Mouse (Mus musculus): Measurements from ENCODE around the gene Plekhm2. TPM values are rescaled to one million over a fixed set of nuclear protein-coding genes. Genes with fewer than 3 reads are reported as not detected.

Plekhm2 gene
- total RNA-seq, 2 experiments from 2014 or later, result 94.1 to 109 TPM

DNA sequence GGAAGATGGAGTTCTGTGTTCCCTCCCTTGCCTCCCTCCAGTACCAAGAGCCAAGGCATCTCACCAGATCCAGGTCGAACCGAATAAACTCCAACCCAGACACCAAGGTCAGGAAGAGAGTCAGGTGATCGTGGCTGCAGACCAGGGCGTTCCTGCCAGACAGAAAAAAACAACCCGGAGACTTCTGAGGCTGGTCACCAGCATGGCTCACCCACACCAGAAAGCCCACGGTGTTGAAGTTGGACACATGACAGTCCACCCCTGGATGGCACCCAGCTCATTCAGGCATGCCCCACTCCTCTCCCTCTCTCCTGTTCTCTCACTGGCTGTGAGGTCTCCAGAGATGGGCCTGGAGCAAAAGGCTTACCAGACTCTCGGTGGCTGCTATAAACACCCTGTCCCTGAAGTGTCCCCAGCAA is 23.3 kb downstream of the Plekhm2 start:
- DNase-seq (ENCODE audit: low spot score), result peak; percentile 56
- intact Hi-C loops (cut with DNase I), result no loop called here

DNA sequence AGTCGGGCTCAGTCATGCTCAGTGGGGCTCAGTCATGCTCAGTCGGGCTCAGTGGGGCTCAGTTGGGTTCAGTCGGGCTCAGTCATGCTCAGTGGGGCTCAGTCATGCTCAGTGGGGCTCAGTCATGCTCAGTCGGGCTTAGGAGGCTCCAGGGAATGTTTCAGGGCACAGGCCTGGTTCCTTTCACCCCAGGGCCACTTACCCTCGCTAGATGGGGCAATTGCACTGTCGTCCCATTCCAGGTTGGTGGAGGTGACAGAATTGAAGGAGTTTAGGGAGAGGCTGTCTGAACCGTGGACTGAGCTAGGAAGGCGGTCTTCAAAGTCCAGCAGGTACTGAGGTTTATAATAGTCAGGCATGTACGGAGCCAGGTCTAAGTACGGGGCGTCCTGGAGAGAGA is 25.2 kb downstream of the Plekhm2 start:
- DNase-seq (ENCODE audit: low spot score), result no peak
- intact Hi-C loops (cut with DNase I), result no loop called here

DNA sequence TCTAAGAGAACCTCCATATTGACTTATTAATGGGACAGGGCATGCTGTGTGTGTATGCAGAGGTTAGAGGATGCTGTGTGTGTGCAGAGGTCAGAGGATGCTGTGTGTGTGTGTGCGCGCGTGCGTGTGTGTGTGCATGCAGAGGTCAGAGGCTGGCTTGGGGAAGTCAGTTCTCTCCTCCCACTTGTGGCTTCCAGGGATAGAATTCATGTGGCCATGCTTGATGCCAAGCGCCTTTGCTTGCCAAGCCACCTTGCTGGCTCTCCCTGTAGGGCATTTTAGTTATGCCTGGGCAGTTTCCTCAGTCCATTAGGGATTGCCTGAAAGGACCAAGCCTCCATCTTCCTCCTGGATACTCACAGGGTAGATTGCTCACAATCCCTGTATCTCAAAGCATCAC is 28.0 kb downstream of the Plekhm2 start:
- intact Hi-C loops (cut with DNase I), result no loop called here
- no peak for DNase-seq (ENCODE audit: low spot score)

DNA sequence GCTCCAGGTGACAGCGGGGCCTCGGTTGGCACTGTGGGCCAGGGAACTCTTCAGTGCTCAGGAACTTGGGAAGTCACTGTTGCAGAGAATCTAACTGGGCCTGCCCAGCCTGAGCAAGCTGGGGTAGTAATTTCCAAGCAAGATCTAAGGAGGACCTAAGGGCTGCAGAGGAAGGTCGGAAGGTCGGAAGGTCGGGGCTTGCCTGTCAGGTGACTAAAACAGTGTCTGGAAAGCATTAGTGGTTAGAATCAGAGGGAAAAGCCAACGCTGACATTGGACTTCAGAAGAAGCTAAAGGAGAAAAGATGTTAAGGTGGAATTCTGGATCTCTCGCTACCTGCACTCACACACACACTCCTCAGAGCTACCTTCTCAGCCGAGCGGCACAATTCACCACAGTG is 28.7 kb downstream of the Plekhm2 start:
- intact Hi-C loops (cut with DNase I), result no loop called here
- DNase-seq (ENCODE audit: low spot score), result no peak

DNA sequence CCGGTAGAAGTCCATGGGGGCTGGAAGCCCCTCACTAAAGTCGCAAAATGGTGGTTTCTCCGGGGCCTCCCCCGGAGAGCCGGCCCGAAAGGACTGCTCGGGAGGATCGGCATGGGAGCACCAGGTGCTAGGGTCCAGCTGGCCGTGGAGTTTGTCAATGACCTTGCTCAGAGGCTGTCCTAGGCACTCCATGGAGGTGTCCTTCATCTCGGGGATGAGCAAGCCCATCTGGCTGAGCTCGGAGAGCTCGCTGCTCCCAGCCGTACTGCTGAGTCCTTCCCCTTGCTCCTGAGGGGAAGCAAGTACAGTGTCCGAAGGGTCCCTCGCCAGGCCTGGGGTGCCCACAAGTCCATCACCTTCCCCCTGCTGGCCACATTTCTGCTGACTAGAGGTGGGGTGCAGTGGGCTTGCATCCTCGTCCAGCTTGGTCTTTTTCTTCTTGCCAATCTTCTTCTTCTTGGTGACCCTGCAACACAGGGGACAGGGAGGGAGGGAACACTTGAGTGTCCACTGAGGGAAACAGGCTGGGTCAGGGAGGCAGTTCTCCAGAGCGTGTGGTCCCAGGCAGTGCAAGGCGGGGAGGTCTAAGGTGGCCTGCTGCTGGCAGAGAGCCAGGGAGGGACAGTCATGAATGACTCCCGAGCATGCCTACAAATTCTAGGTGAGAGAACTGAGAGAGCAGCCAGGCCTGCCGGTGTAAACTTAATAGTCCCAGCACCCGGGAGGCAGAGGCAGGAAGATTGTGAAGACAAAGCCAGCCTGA is 32.4 kb downstream of the Plekhm2 start:
- DNase-seq (ENCODE audit: low spot score), result no peak
- intact Hi-C loops (cut with DNase I), result no loop called here

DNA sequence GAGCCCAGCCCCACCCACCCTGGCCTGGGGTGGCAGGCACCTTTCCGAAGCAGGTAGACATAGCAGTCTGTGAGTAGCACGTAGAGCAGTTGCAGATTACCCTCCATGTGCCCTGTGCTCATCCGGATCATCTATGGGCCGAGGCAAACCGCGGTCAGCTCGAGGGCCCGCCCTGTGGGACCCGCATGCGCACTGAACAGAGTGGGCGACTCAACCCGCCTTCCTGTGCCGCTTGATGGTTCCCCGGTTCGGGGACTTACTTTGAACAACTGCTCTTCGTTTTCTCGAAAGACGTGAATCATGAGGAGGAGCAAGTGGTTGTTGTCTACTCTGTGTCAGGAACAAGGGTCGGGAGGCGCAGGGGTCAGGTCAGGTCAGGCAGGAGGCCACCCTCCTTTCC is 33.4 kb downstream of the Plekhm2 start:
- intact Hi-C loops (cut with DNase I), result no loop called here
- DNase-seq (ENCODE audit: low spot score), result no peak

DNA sequence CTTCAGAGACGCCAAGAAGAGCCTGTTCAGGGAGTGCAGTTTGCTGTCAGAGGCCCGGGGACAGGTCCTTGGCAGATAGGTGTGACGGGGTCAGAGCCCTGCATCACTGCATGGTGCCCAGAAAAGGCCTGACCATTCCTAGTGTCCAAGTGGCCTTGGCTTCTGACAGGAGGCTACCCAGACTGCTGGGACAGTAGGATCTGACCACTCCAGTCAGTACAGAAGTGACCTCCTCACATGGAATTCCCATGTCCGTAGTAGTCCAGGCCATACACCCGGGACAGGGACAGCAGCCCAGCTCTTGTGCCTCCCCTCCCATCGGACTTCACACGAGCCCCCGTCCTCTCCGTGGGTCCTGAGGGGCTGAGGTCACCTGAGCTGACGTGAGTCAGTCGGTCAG is 34.7 kb downstream of the Plekhm2 start:
- intact Hi-C loops (cut with DNase I), result no loop called here
- no peak for DNase-seq (ENCODE audit: low spot score)

DNA sequence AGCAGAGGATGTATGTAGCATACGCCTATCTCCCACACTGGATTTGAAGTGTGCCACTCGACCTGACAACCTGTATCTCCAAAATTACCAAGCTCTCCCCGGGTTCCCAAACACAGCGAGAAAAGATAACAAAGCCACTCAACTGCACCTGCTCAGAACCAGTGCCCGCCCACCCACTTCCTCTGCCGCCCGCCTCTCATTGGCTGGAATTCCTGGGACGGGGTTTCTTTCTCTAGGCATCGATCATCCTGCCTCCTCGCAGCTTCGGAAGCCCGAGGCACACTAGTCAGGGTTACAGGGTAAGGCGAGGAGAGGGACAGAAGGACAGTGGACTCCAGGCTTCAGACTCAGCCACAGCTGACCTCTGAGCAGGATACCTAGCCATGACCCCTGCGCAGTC is 36.0 kb downstream of the Plekhm2 start:
- intact Hi-C loops (cut with DNase I), result no loop called here

DNA sequence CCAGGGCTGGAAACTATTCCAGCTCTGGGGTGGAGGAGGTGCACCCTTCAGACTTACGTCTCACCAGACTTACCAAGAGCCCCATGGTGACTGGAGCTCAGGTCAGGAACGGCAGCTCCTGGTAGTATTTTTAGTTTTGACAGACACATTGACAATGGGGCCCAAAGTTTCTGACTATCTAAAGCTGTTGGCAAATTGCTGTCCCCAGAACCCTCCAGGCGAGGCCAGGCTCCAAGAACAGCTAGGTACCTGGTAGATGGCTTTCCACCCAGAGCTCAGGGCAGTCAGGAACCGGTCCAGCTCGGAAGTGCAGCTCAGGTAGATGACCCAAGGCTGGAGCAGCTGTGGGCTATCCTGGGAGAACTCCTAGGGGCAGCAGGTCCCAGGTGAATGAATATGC is 37.2 kb downstream of the Plekhm2 start:
- intact Hi-C loops (cut with DNase I), result no loop called here
- DNase-seq (ENCODE audit: low spot score), result no peak

More for the DNA sequence above, 36.0 kb downstream of the Plekhm2 start:
- no peak for DNase-seq (ENCODE audit: low spot score)

DNA sequence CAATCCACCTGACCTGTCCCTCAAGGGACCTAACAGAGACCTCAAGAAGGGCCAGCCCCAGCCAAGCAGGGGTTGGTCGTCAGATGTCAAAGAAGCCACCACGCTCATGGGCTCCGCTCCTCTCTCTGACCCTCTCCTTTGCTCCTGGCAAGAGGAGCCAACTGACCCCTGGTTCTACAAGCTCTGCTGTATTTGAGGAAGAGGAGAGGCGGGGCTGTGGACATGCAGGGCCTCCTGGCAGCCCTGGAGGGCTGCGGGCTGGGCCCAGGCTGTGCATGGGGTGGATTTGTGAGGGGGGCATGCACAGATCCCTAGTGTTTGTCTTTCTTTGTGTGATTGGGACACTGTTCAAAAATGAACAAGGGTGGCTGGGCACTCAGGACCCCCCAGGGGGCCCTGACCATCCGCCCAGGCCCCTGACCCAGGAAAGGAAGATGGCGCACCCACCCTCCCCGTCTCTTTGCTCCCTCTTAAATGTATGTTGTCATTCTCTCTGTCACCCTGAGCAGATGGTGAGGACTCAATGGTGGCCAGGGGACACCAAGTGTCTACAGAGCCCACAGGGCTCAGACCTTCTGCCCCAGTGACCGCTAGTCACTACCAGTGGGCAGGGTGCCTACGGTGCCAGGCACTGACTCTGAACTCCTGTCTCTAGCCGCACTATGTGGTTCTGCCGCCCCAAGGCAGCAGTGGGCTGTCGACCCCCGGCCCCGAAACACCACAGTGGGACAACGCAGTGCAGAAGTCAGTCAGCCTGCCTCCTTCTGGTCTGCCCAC is 38.7 kb downstream of the Plekhm2 start:
- DNase-seq (ENCODE audit: low spot score), result no peak
- intact Hi-C loops (cut with DNase I), result no loop called here

DNA sequence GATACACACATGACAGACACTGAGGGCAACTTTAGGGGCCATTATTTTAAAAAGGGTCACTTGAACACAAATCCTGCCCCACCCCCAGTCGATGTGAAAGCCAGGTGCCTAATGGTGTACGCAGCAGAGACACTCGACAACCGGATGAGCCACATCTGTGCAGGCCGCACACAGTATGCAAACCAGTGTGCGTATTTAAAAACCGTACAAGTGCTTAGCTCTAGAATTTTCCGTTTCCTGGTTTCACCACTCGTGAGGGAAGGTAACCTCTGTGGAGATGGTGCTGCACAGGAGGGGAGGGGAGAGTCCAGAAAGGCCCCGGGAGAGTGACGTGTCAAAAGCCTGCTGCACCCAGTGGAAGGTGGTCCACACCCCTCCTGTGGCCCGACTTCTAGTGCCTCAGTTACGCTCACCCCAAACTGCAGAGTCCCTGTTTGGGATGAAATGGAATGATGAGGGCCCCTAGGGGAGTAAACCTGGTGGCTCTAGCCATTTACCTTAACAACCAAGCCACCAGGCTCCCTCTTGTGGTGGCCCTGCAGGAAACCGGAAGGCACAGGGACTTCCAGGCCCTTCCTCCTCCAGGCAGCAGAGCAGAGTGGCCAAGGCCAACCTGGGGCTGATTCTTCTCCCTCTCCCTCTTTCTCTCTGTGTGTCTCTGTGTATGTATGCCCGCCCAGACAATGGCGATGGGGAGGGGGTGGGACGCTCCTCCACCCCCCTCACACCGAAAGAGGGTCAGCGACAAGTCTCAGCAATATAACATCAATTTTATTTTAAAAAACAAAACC is 39.5 kb downstream of the Plekhm2 start:
- intact Hi-C loops (cut with DNase I), result no loop called here
- no peak for DNase-seq (ENCODE audit: low spot score)

DNA sequence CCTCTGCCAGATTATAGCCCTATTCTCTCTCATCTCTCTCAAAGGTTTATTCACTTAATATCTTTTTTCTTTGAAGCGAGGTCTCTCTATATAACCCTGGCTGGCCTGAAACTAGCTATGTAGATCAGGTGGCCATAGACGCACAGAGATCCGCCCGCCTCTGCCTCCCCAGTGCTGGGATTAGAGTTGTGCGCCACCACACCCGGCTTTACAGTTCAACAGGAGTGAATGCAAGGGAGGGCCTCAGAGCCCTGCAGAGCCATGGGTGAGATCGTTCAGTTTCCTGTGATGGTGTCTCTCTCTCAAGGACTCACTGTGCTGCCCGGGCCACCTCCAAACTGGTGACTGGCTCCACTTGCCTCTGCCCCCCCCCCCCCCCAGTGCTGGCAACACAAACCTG is 40.6 kb downstream of the Plekhm2 start:
- intact Hi-C loops (cut with DNase I), result no loop called here

DNA sequence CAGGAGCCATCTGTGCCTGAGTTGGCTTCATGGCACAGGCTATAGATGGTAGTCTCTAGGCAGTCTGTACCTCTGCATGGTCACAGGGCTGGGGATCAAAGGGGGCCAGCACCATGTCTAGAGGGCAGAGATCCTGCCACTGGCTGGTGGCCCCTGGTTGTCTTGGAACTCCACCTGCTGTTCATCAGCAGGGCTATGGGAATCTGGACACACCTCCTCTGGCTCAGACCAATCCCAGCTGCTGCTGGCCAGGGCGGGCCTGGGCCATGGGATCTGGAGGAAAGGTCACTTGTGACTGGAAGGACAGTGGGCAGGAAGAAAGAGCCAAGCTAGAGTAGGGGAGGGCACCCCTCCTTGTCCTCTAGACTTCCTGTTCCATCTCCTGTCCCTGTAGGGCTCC is 41.0 kb downstream of the Plekhm2 start, which contains the start of gene Slc25a34:
Gene Slc25a34, minus strand, starts transcription at position 156 of the 400 bp plus-strand sequence.
- intact Hi-C loops (cut with DNase I), result no loop called here

More for the DNA sequence above, 40.6 kb downstream of the Plekhm2 start:
- DNase-seq (ENCODE audit: low spot score), result no peak

DNA sequence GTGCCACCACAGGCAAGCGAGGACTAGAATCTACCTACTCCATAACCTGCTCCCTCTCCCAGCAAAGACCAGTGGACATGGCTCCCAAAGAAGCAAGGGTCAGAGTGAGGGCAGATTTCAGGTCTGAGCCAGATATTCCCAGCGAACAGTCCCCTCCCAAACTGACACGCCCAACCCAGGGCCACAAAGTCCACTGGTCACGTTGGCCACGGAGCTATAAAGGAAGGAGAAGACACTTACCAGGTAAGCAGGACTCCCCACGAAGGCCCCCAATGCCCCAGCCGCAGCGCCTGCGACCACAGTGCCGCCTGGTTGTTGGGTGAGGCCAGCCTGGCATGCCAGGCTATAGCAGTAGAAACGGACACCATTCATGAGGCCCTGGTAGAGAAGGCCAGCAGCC is 41.7 kb downstream of the Plekhm2 start:
- DNase-seq (ENCODE audit: low spot score), result no peak
- intact Hi-C loops (cut with DNase I), result no loop called here

More for the DNA sequence above, 41.0 kb downstream of the Plekhm2 start, which contains the start of gene Slc25a34:
- peak; percentile 70 for DNase-seq (ENCODE audit: low spot score)

DNA sequence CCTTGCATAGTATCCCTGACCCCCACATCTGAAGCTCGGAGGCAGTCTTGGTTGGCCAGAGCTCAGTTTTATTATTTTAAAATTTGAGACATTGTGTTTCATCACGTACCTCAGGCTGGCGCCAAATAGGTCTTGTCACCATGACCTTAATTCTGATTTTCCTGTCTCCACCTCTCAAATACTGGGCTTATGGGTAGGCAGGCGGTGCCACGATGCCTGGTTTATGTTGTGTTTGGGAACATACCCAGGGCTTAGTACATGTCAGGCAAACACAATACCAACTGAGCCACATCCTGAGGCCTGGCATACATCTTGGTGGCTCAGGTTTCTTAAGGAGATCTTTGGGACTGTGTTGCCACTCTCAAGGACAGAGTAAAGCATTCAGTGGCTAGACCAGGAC is 42.1 kb downstream of the Plekhm2 start:
- intact Hi-C loops (cut with DNase I), result no loop called here

DNA sequence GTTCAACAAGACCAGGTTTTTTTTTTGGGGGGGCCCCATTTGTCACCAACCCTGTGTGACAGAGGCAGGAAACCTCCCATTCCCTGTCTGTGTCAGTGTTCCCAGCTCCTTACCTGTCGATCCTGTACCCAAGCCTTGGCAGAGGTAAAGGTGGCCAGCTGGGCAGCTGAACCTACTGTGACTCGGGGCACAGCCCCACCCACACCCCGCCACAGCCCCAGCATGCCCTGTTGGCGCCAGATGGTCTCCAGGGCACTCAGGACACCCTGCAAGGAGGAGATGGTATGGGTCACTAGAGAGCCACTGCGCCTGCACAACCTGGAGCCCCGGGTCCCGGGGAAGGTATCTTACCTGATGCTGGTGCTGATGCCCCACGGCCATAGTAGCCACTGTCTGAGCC is 42.6 kb downstream of the Plekhm2 start:
- no peak for DNase-seq (ENCODE audit: low spot score)

More for the DNA sequence above, 42.1 kb downstream of the Plekhm2 start:
- no peak for DNase-seq (ENCODE audit: low spot score)

DNA sequence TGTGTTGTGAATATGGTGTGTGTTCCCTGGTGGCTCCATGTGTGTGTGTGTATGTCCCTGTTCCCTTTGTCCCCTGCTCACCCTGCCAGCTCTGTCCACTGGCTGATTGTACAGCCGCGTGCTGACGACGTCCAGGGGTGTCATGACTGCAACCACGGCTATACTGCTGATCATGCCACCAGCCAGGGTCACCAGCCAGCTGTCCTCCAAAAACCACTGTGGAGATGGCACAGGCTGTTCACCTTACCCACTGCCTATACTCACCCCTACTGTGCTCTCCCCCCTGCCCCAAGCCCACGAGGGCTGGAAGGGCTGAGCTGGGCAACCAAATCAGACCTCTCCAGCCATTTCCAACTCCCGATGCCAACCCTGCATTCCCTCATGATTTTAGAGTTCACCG is 43.4 kb downstream of the Plekhm2 start:
- DNase-seq (ENCODE audit: low spot score), result no peak
- intact Hi-C loops (cut with DNase I), result no loop called here

More for the DNA sequence above, 42.6 kb downstream of the Plekhm2 start:
- intact Hi-C loops (cut with DNase I), result no loop called here

DNA sequence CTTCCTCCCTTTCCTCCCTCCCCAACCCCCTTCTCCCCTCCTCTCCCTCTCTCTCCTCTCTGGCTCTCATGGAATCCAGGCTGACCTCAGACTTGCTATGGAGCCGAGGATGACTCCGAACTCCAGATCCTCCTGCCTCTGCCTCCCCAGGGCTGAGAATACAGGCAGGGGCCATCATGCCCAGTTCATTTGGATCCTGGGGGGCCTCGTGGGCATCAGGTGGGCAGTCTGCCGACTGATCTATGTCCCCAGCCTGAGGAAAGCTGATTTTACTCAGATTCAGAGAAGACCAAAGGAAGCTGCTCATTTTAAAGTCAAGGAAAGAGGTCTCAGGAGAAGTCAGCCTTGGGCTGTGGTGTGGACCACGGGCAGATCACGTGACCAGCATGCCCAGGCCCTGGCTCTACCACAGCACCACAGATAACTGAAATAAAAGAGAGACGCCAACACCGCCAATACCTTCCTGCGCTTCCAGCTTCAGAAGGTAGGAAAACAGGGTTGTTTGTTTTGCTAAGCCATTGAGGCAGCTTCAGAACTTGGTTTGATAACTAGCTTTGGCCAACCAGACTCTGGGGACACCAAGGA is 45.3 kb downstream of the Plekhm2 start:
- intact Hi-C loops (cut with DNase I), result loop anchor here (2.0 to 10.0 kb wide), 3 partner anchors 78 to 233 kb away; no protein-coding TSS in a partner anchor

DNA sequence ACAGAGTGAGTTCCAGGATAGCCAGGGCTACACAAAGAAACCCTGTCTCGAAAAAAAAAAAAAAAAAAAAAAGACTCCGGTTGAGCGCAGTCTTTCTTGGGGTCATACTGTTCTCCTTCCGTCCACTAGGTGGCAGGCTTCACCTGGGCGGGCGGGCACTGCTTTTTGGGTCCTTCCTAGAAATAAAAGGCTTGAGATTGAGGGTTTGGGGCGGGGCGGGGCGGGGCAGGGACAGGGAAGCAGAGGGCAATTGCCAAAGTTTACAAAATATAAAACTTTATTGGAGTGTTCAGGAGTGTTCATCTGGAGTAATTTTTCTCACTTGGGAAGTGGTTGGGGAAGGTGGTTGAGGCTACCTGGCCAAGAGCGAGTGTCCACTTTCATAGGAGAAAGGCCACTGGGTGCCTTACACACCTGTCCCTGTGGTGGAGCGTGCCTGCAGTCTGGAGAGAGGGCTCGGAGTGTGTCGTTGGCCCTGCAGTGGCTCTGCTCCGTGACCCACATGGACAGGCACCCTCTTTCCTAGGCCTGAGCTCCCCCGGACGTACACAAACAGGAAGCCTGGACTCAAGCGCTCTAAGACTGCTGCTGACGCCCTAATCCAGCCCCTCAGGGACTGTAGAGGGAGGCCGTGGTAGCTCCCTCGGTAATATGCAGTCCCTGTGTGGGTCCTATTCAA is 46.0 kb downstream of the Plekhm2 start, which contains the start of gene Tmem82:
Gene Tmem82, minus strand, starts transcription at position 69 of the 679 bp plus-strand sequence.
- intact Hi-C loops (cut with DNase I), result loop anchor here (2.0 to 10.0 kb wide), 3 partner anchors 79 to 234 kb away; no protein-coding TSS in a partner anchor
- DNase-seq (ENCODE audit: low spot score), result no peak

More for the DNA sequence above, 45.3 kb downstream of the Plekhm2 start:
- no peak for DNase-seq (ENCODE audit: low spot score)

All from heart, postnatal 25 days (tissue).